Mouse (Mus musculus) hindbrain, embryonic 14.5 days (tissue): ENCODE measurements around the gene Tgoln1. TPM values are rescaled to one million over a fixed set of nuclear protein-coding genes. Genes with fewer than 3 reads are reported as not detected.
A peak's percentile ranks its signal among the peaks of the same experiment; 100 is the strongest.

ENCODE experiments used
- ATAC-seq: fragments of 200-750 bp; cut with Nextera tagmentation; 2 replicates; pipeline ENCODE4 v1.8.0; 2017; ENCODE audit warnings: moderate number of reproducible peaks, mild to moderate bottlenecking, moderate TSS enrichment, moderate library complexity; ENCODE audit not compliant: low FRiP score
- DNase-seq: peaks from one replicate; pipeline ENCODE4 v3.0.0-alpha.2; 2015; ENCODE audit warnings: low spot score
- H3K27ac ChIP-seq: fragments of 300-500 bp; sonication (generic); 2 replicates; pipeline ENCODE4 v1.5.1; 2014; ENCODE audit warnings: mild to moderate bottlenecking, moderate library complexity
- H3K27me3 ChIP-seq: fragments of 300-500 bp; sonication (generic); 2 replicates; pipeline ENCODE4 v1.6.1; 2014; ENCODE audit warnings: mild to moderate bottlenecking, low read length, mixed read lengths; ENCODE audit not compliant: control insufficient read depth, insufficient read depth
- H3K36me3 ChIP-seq: fragments of 300-500 bp; sonication (generic); replicated peaks from 2 replicates; pipeline ENCODE4 v1.6.1; 2014; ENCODE audit not compliant: control insufficient read depth, insufficient read depth
- H3K4me1 ChIP-seq: fragments of 300-500 bp; sonication (generic); replicated peaks from 2 replicates; pipeline ENCODE4 v1.6.1; 2014; ENCODE audit warnings: antibody characterized with exemption, low read length, mixed read lengths; ENCODE audit not compliant: control insufficient read depth, insufficient read depth
- H3K4me2 ChIP-seq: fragments of 300-500 bp; sonication (generic); replicated peaks from 2 replicates; pipeline ENCODE4 v1.6.1; 2014; ENCODE audit warnings: mild to moderate bottlenecking, moderate library complexity
- H3K4me3 ChIP-seq: fragments of 300-500 bp; sonication (generic); replicated peaks from 2 replicates; pipeline ENCODE4 v1.5.1; 2014; ENCODE audit warnings: mild to moderate bottlenecking, low read length
- H3K9ac ChIP-seq: fragments of 300-500 bp; sonication (generic); 2 replicates; pipeline ENCODE4 v1.6.1; 2014
- H3K9me3 ChIP-seq: fragments of 300-500 bp; sonication (generic); 2 replicates; pipeline ENCODE4 v1.6.1; 2016; ENCODE audit warnings: low read length; ENCODE audit not compliant: control insufficient read depth
- WGBS: fragments of 180-500 bp; shearing (Covaris S2); extraction: QIAGEN DNeasy Blood & Tissue Kit; methylation state at CpG from one replicate; pipeline ENCODE4 v1.1.7; 2014; 5-methylcytosine and 5-hydroxymethylcytosine counted together
- polyA plus RNA-seq: library from polyadenylated mRNA; unstranded; fragments of >200 nt; fragmentation: Nextera tagmentation; extraction: Ambion mirVana; gene quantifications from 2 replicates; pipeline ENCODE4 v1.2.1, GENCODE M21; 2014

Gene Tgoln1
- 43.0 and 49.2 TPM in 2 replicates for polyA plus RNA-seq

GRCm38 (mm10) chr6:72616643-72617288 is at the start of gene Tgoln1:
Gene Tgoln1, minus strand, starts transcription at chr6:72617000.
- H3K27ac ChIP-seq, result peak within 1 kb of the TSS; percentile 95
- under 1% methylated on average over 41 of the region's 41 CpGs for WGBS
- peak within 1 kb of the TSS; percentile 92 for H3K9ac ChIP-seq
- peak within 1 kb of the TSS; percentile 77 for H3K4me3 ChIP-seq
- H3K4me2 ChIP-seq, result peak within 1 kb of the TSS; percentile 97
- peak; percentile 97 for DNase-seq
- H3K27me3 ChIP-seq, result no peaks in the 10 kb centered on the region
- H3K4me1 ChIP-seq, result peaks cover 26% of the 10 kb centered on the region
- peaks cover 20% of the 10 kb centered on the region for H3K36me3 ChIP-seq
- no peaks in the 10 kb centered on the region for H3K9me3 ChIP-seq
- ATAC-seq, result peak; percentile 98

- Histone ChIP-seq H3K9me3 (no peaks in the 10 kb centered on the region), H3K4me2 (no peak overlapping the region), H3K36me3 (no peaks in the 10 kb centered on the region), H3K4me1 (no peaks in the 10 kb centered on the region), H3K4me3 (no peak overlapping the region), H3K27ac (no peak overlapping the region), H3K9ac (no peak overlapping the region), H3K27me3 (no peaks in the 10 kb centered on the region)
- ATAC-seq (no peak), DNase-seq (no peak)
- 77% methylated on average over 8 of the region's 8 CpGs for WGBS
These were observed 47.5 kb upstream of the Tgoln1 start for GRCm38 (mm10) chr6:72664290-72664689.

- ATAC-seq (0 out of 2 replicates have a peak, but pooled peaks have one; percentile 24), DNase-seq (no peak)
- Histone ChIP-seq H3K4me2 (no peak overlapping the region), H3K4me1 (no peaks in the 10 kb centered on the region), H3K27ac (no peak overlapping the region), H3K9ac (no peak overlapping the region), H3K4me3 (no peak overlapping the region), H3K9me3 (no peaks in the 10 kb centered on the region), H3K27me3 (no peaks in the 10 kb centered on the region), H3K36me3 (no peaks in the 10 kb centered on the region)
- WGBS, result 7% methylated on average over 1 of the region's 1 CpGs
These were observed 46.2 kb upstream of the Tgoln1 start for GRCm38 (mm10) chr6:72663000-72663399.

- Histone ChIP-seq H3K9me3 (no peaks in the 10 kb centered on the region), H3K9ac (no peak overlapping the region), H3K27me3 (no peaks in the 10 kb centered on the region), H3K4me1 (peaks cover 6% of the 10 kb centered on the region), H3K36me3 (no peaks in the 10 kb centered on the region), H3K4me3 (no peak overlapping the region), H3K4me2 (no peak overlapping the region), H3K27ac (no peak overlapping the region)
- ATAC-seq (no peak), DNase-seq (no peak)
- WGBS, result 72% methylated on average over 6 of the region's 6 CpGs
These were observed 43.6 kb upstream of the Tgoln1 start for GRCm38 (mm10) chr6:72660391-72660720.

- Histone ChIP-seq H3K27me3 (no peaks in the 10 kb centered on the region), H3K27ac (no peak overlapping the region), H3K4me1 (peaks cover 11% of the 10 kb centered on the region), H3K9me3 (no peaks in the 10 kb centered on the region), H3K9ac (no peak overlapping the region), H3K4me3 (no peak overlapping the region), H3K36me3 (no peaks in the 10 kb centered on the region), H3K4me2 (no peak overlapping the region)
- DNase-seq (no peak), ATAC-seq (no peak)
- 91% methylated on average over 8 of the region's 8 CpGs for WGBS
These were observed 43.1 kb upstream of the Tgoln1 start for GRCm38 (mm10) chr6:72659717-72660390.

- WGBS, result 63% methylated on average over 3 of the region's 3 CpGs
- H3K4me2 ChIP-seq, result no peak overlapping the region
- ATAC-seq (no peak), DNase-seq (no peak)
- no peaks in the 10 kb centered on the region for H3K9me3 ChIP-seq
- no peaks in the 10 kb centered on the region for H3K36me3 ChIP-seq
- H3K27me3 ChIP-seq, result no peaks in the 10 kb centered on the region
- H3K4me1 ChIP-seq, result peaks cover 11% of the 10 kb centered on the region
- H3K4me3 ChIP-seq, result no peak overlapping the region
- H3K27ac ChIP-seq, result no peak overlapping the region
- no peak overlapping the region for H3K9ac ChIP-seq
These were observed 41.2 kb upstream of the Tgoln1 start for GRCm38 (mm10) chr6:72658006-72658405.

GRCm38 (mm10) chr6:72656053-72656442 is 39.2 kb upstream of the Tgoln1 start:
- Histone ChIP-seq H3K27ac (no peak overlapping the region), H3K4me2 (0 out of 2 replicates have a peak overlapping the region, but pooled peaks have one; percentile 55)

GRCm38 (mm10) chr6:72655309-72656052 is 38.7 kb upstream of the Tgoln1 start:
- Histone ChIP-seq H3K4me2 (peak overlapping the region; percentile 55), H3K9me3 (no peaks in the 10 kb centered on the region), H3K27ac (peak overlapping the region; percentile 74), H3K9ac (peak overlapping the region; percentile 58), H3K27me3 (no peaks in the 10 kb centered on the region), H3K4me3 (peak overlapping the region; percentile 36), H3K4me1 (peaks cover 11% of the 10 kb centered on the region), H3K36me3 (no peaks in the 10 kb centered on the region)
- WGBS, result 35% methylated on average over 20 of the region's 20 CpGs
- DNase-seq, result peak; percentile 68
- ATAC-seq, result peak; percentile 78

More at GRCm38 (mm10) chr6:72656053-72656442, 39.2 kb upstream of the Tgoln1 start:
- Histone ChIP-seq H3K36me3 (no peaks in the 10 kb centered on the region), H3K4me3 (no peak overlapping the region), H3K27me3 (no peaks in the 10 kb centered on the region), H3K4me1 (peaks cover 11% of the 10 kb centered on the region), H3K9ac (no peak overlapping the region), H3K9me3 (no peaks in the 10 kb centered on the region)
- 95% methylated on average over 7 of the region's 7 CpGs for WGBS
- ATAC-seq (no peak), DNase-seq (no peak)

- H3K27ac ChIP-seq, result no peak overlapping the region
- no peak for ATAC-seq
These were observed 37.6 kb upstream of the Tgoln1 start for GRCm38 (mm10) chr6:72654355-72654754.

More at GRCm38 (mm10) chr6:72654355-72654754, 37.6 kb upstream of the Tgoln1 start:
- Histone ChIP-seq H3K4me2 (no peak overlapping the region), H3K9ac (no peak overlapping the region), H3K4me3 (no peak overlapping the region), H3K9me3 (no peaks in the 10 kb centered on the region), H3K36me3 (no peaks in the 10 kb centered on the region), H3K27me3 (no peaks in the 10 kb centered on the region), H3K4me1 (peaks cover 11% of the 10 kb centered on the region)
- DNase-seq, result no peak
- 89% methylated on average over 6 of the region's 6 CpGs for WGBS
